Mouse (Mus musculus): Measurements from ENCODE around the gene Fut11.

GRCm38 (mm10) chr14:20701554-20701953 is 6.8 kb downstream of the Fut11 start:
- TF ChIP-seq CTCF (IDR thresholded peaks at IDR 0.05; ENCODE audit: low read depth) (no peak), EP300 (IDR thresholded peaks at IDR 0.05; ENCODE audit: low read depth) (no peak)

All from liver, embryonic 14.5 days (tissue).